Mouse (Mus musculus): Measurements from ENCODE around the gene Axin2. TPM values are rescaled to one million over a fixed set of nuclear protein-coding genes. Genes with fewer than 3 reads are reported as not detected.

Axin2 gene
- total and polyA plus RNA-seq, 2 experiments from 2014 or later, result 7.5 to 38.0 TPM

GRCm38 (mm10) chr11:108975583-108975982 is 55.4 kb downstream of the Axin2 start:
- ATAC-seq (ENCODE audit: low FRiP score) (no peak), DNase-seq (ENCODE audit: low spot score) (no peak)
- WGBS, result 14% methylated on average over 11 of the region's 11 CpGs
- Histone ChIP-seq H3K9ac (replicated peaks; ENCODE audit: low read length, poor library complexity, severe bottlenecking) (no peak overlapping the region), H3K27ac (ENCODE audit: low read depth, low read length) (no peak overlapping the region), H3K36me3 (ENCODE audit: insufficient read depth, low read length) (no peaks in the 10 kb centered on the region), H3K4me2 (ENCODE audit: low read depth, low read length, poor library complexity, severe bottlenecking) (no peak overlapping the region), H3K4me3 (ENCODE audit: low read depth, low read length) (no peak overlapping the region), H3K9me3 (ENCODE audit: low read length) (no peaks in the 10 kb centered on the region), H3K27me3 (ENCODE audit: insufficient read depth, low read length) (no peaks in the 10 kb centered on the region), H3K4me1 (ENCODE audit: insufficient read depth, low read length) (no peaks in the 10 kb centered on the region)
- TF ChIP-seq CTCF (IDR thresholded peaks at IDR 0.05), result no peak

DNA sequence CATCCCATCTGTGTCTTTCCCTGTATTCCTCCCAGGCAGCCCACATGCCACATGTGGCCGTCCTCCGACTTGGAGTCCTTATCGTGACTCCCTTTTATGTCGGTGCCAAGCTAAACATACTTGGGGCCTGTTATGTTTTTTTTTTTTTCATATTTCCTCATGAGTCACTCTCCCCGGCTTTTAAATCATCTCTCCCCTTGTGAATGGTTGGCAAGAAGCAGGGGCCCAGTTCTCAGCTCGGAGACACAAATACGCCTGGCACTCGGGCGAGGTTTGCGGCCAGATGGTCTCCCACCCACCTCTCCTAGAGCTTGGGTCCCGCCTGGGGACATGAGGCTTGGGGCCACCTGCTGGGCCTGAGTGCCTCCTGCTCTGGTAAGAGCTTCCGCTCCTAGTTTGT is 60.4 kb downstream of the Axin2 start:
- WGBS, result 77% methylated on average over 12 of the region's 12 CpGs
- TF ChIP-seq CTCF (IDR thresholded peaks at IDR 0.05), result no peak
- DNase-seq (ENCODE audit: low spot score), result peak; percentile 15

GRCm38 (mm10) chr11:108981012-108981411 is 60.9 kb downstream of the Axin2 start:
- DNase-seq (ENCODE audit: low spot score) (no peak), ATAC-seq (ENCODE audit: low FRiP score) (no peak)
- no peak for TF ChIP-seq CTCF (IDR thresholded peaks at IDR 0.05)
- H3K9ac ChIP-seq (replicated peaks; ENCODE audit: low read length, poor library complexity, severe bottlenecking), result no peak overlapping the region
- no peaks in the 10 kb centered on the region for H3K27me3 ChIP-seq (ENCODE audit: insufficient read depth, low read length)
- no peak overlapping the region for H3K4me3 ChIP-seq (ENCODE audit: low read depth, low read length)
- H3K36me3 ChIP-seq (ENCODE audit: insufficient read depth, low read length), result no peaks in the 10 kb centered on the region
- no peaks in the 10 kb centered on the region for H3K9me3 ChIP-seq (ENCODE audit: low read length)
- no peak overlapping the region for H3K4me2 ChIP-seq (ENCODE audit: low read depth, low read length, poor library complexity, severe bottlenecking)
- no peak overlapping the region for H3K27ac ChIP-seq (ENCODE audit: low read depth, low read length)
- 88% methylated on average over 8 of the region's 8 CpGs for WGBS
- no peaks in the 10 kb centered on the region for H3K4me1 ChIP-seq (ENCODE audit: insufficient read depth, low read length)

More for the DNA sequence above, 60.4 kb downstream of the Axin2 start:
- no peaks in the 10 kb centered on the region for H3K4me1 ChIP-seq (ENCODE audit: insufficient read depth, low read length)
- H3K9ac ChIP-seq (replicated peaks; ENCODE audit: low read length, poor library complexity, severe bottlenecking), result no peak overlapping the region
- no peaks in the 10 kb centered on the region for H3K9me3 ChIP-seq (ENCODE audit: low read length)
- no peaks in the 10 kb centered on the region for H3K27me3 ChIP-seq (ENCODE audit: insufficient read depth, low read length)
- H3K4me2 ChIP-seq (ENCODE audit: low read depth, low read length, poor library complexity, severe bottlenecking), result no peak overlapping the region
- no peak for ATAC-seq (ENCODE audit: low FRiP score)
- H3K27ac ChIP-seq (ENCODE audit: low read depth, low read length), result no peak overlapping the region
- H3K36me3 ChIP-seq (ENCODE audit: insufficient read depth, low read length), result no peaks in the 10 kb centered on the region
- H3K4me3 ChIP-seq (ENCODE audit: low read depth, low read length), result no peak overlapping the region

DNA sequence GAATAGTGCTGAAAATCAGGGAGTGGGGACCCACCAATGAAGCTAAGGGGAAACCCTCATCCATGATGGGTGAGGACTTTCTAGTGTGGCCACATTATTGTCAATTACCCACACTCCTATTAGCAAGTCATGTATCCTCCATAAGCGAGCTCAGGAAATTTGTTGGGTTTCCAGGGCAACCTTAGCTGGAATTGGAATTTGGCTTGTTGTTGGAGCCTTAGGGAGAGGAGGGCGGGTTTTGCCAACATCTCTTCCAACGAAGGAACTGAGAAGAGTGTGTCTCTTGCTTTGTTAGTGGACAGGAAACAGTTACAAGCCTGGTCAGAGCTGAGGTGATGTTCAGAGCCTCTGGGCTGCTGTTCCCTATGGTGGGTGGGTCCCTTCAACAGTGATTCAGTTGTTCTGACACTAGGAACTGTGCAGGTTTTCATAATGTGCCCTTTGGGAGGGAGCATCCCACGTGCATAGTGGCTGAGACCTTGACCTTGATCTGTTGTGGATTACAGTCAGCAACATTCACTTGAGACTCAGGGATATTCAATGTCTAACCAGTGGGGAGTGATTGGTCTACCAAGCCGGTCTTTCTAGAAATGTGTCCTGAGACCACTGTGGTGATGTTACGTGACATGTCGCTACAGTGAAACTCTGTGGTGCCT is 63.4 kb downstream of the Axin2 start:
- H3K9ac ChIP-seq (replicated peaks; ENCODE audit: low read length, poor library complexity, severe bottlenecking), result no peak overlapping the region

DNA sequence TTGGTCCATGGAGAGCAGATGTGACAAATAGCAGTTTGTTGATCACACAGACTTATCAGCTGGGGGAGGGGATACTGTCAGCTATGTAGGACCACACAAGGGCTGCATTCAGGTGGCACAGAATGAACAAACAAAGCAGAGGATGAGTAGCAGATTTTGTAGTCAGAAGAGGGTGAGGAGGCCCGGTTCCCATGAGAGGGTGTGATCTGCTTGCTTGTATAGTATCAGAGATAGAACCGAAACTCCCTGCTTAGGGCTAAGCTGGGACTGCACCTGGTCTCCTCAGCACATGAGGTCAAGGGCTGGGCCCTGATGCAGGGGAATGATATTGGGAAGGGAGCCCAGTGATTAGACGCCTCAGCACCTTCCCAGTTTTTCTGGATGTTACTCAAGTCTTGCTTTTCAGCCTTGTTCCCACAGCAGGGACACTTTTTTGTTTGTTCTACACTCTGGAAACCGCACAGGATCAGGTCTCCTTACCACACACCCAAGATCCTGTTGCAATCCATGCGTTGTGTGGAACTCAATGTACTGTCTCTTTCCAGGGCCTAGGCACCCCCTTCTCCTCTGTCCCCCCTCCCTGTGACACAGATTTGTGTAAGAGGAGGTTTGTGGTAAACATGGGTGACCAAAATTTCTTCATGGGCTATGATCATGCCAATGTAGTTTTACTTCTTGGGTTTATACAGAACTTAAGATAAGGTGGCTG is 64.7 kb downstream of the Axin2 start:
- Histone ChIP-seq H3K9ac (replicated peaks; ENCODE audit: low read length, poor library complexity, severe bottlenecking) (no peak overlapping the region), H3K9me3 (ENCODE audit: low read length) (no peaks in the 10 kb centered on the region), H3K36me3 (ENCODE audit: insufficient read depth, low read length) (no peaks in the 10 kb centered on the region), H3K4me2 (ENCODE audit: low read depth, low read length, poor library complexity, severe bottlenecking) (no peak overlapping the region), H3K4me1 (ENCODE audit: insufficient read depth, low read length) (no peaks in the 10 kb centered on the region), H3K27me3 (ENCODE audit: insufficient read depth, low read length) (no peaks in the 10 kb centered on the region), H3K27ac (ENCODE audit: low read depth, low read length) (no peak overlapping the region), H3K4me3 (ENCODE audit: low read depth, low read length) (no peak overlapping the region)
- 73% methylated on average over 5 of the region's 5 CpGs for WGBS
- ATAC-seq (ENCODE audit: low FRiP score) (no peak), DNase-seq (ENCODE audit: low spot score) (no peak)
- no peak for TF ChIP-seq CTCF (IDR thresholded peaks at IDR 0.05)

More for the DNA sequence above, 63.4 kb downstream of the Axin2 start:
- Histone ChIP-seq H3K27ac (ENCODE audit: low read depth, low read length) (no peak overlapping the region; the same call in 1 of the 2 replicates), H3K4me2 (ENCODE audit: low read depth, low read length, poor library complexity, severe bottlenecking) (no peak overlapping the region), H3K4me3 (ENCODE audit: low read depth, low read length) (no peak overlapping the region), H3K27me3 (ENCODE audit: insufficient read depth, low read length) (no peaks in the 10 kb centered on the region), H3K36me3 (ENCODE audit: insufficient read depth, low read length) (no peaks in the 10 kb centered on the region), H3K4me1 (ENCODE audit: insufficient read depth, low read length) (no peaks in the 10 kb centered on the region), H3K9me3 (ENCODE audit: low read length) (no peaks in the 10 kb centered on the region)
- ATAC-seq (ENCODE audit: low FRiP score), result no peak
- TF ChIP-seq CTCF (IDR thresholded peaks at IDR 0.05), result no peak
- WGBS, result 65% methylated on average over 7 of the region's 7 CpGs
- DNase-seq (ENCODE audit: low spot score), result peak; percentile 62

GRCm38 (mm10) chr11:108985836-108986235 is 65.7 kb downstream of the Axin2 start:
- no peak for TF ChIP-seq CTCF (IDR thresholded peaks at IDR 0.05)
- Histone ChIP-seq H3K9me3 (ENCODE audit: low read length) (no peaks in the 10 kb centered on the region), H3K27ac (ENCODE audit: low read depth, low read length) (no peak overlapping the region), H3K27me3 (ENCODE audit: insufficient read depth, low read length) (no peaks in the 10 kb centered on the region), H3K4me1 (ENCODE audit: insufficient read depth, low read length) (no peaks in the 10 kb centered on the region), H3K4me3 (ENCODE audit: low read depth, low read length) (no peak overlapping the region), H3K4me2 (ENCODE audit: low read depth, low read length, poor library complexity, severe bottlenecking) (no peak overlapping the region), H3K9ac (replicated peaks; ENCODE audit: low read length, poor library complexity, severe bottlenecking) (no peak overlapping the region), H3K36me3 (ENCODE audit: insufficient read depth, low read length) (no peaks in the 10 kb centered on the region)
- no peak for ATAC-seq (ENCODE audit: low FRiP score)
- DNase-seq (ENCODE audit: low spot score), result peak; percentile 22
- WGBS, result 44% methylated on average over 7 of the region's 7 CpGs
